Comparison of ENCODE assay signal across 14 mouse cellular contexts in genomic region chr2:68900640-68901378, GRCm38 (mm10). TPM values are rescaled to one million over a fixed set of nuclear protein-coding genes. Genes with fewer than 3 reads are reported as not detected.
A peak's percentile ranks its signal among the peaks of the same experiment; 100 is the strongest.
DNase-seq lines count a peak whose midpoint lies in the region; ATAC-seq and TF ChIP-seq lines count a peak whose summit lies in the region.
"Had no signal": no experiment of that assay in that cellular context is flagged by ENCODE, and none has a peak within 500 bp of the region (broad histone marks: within the 10 kb centered on the region; RNA-seq: fewer than 3 reads in every experiment).

No protein-coding gene starts in this region.

- no peak for TF ChIP-seq EP300 in lung, postnatal 0 days (IDR thresholded peaks at IDR 0.05)

- H3K4me1 ChIP-seq in heart, embryonic 13.5 days = peaks cover 36% of the 10 kb centered on the region
- peaks cover 4% of the 10 kb centered on the region; the same call in 1 of the 2 replicates for H3K4me1 ChIP-seq in lung, postnatal 0 days (ENCODE audit: insufficient read depth, low read depth, low read length)
- peaks cover 29% of the 10 kb centered on the region for H3K4me1 ChIP-seq in liver, embryonic 13.5 days (replicated peaks)
- H3K4me1 ChIP-seq in embryonic facial prominence, embryonic 10.5 days = no peaks in the 10 kb centered on the region
- peaks cover 16% of the 10 kb centered on the region for H3K4me1 ChIP-seq in hindbrain, embryonic 13.5 days (replicated peaks)

- H3K4me2 ChIP-seq in heart, embryonic 13.5 days = peak overlapping the region; percentile 51
- no peak overlapping the region; the same call in 1 of the 2 replicates for H3K4me2 ChIP-seq in lung, postnatal 0 days (replicated peaks; ENCODE audit: low read depth, low read length)
- peak overlapping the region; percentile 17 for H3K4me2 ChIP-seq in liver, embryonic 13.5 days
- H3K4me2 ChIP-seq in hindbrain, embryonic 13.5 days = no peak overlapping the region
- H3K4me2 ChIP-seq: limb, embryonic 13.5 days had no signal

- H3K27ac ChIP-seq in heart, embryonic 13.5 days (replicated peaks) = peak overlapping the region; percentile 84
- H3K27ac ChIP-seq in lung, postnatal 0 days (ENCODE audit: low read length) = no peak overlapping the region
- no peak overlapping the region for H3K27ac ChIP-seq in liver, embryonic 13.5 days
- H3K27ac ChIP-seq in embryonic facial prominence, embryonic 10.5 days (replicated peaks) = no peak overlapping the region; the same call in 1 of the 2 replicates
- H3K27ac ChIP-seq in hindbrain, embryonic 13.5 days = no peak overlapping the region
- H3K27ac ChIP-seq: limb, embryonic 13.5 days had no signal

- H3K36me3 ChIP-seq in heart, embryonic 13.5 days = no peaks in the 10 kb centered on the region
- H3K36me3 ChIP-seq in lung, postnatal 0 days (ENCODE audit: insufficient read depth, low read length) = no peaks in the 10 kb centered on the region
- H3K36me3 ChIP-seq in liver, embryonic 13.5 days = no peaks in the 10 kb centered on the region
- H3K36me3 ChIP-seq in embryonic facial prominence, embryonic 10.5 days (replicated peaks) = no peaks in the 10 kb centered on the region
- H3K36me3 ChIP-seq in hindbrain, embryonic 13.5 days = no peaks in the 10 kb centered on the region; the same call in 1 of the 2 replicates
- H3K36me3 ChIP-seq: limb, embryonic 13.5 days had no signal

- no peaks in the 10 kb centered on the region for H3K9me3 ChIP-seq in heart, embryonic 13.5 days
- H3K9me3 ChIP-seq in lung, postnatal 0 days (ENCODE audit: low read length) = no peaks in the 10 kb centered on the region
- H3K9me3 ChIP-seq in liver, embryonic 13.5 days (replicated peaks) = no peaks in the 10 kb centered on the region
- H3K9me3 ChIP-seq in embryonic facial prominence, embryonic 10.5 days = 0 out of 2 replicates have a peak, but pooled peaks cover 3% of the 10 kb centered on the region
- no peaks in the 10 kb centered on the region for H3K9me3 ChIP-seq in hindbrain, embryonic 13.5 days
- H3K9me3 ChIP-seq: limb, embryonic 13.5 days had no signal

- TF ChIP-seq CTCF in lung, postnatal 0 days (IDR thresholded peaks at IDR 0.05) = no peak

- ATAC-seq in heart, embryonic 13.5 days (ENCODE audit: extremely low read depth, insufficient number of reproducible peaks, low FRiP score, low TSS enrichment) = no peak
- no peak; the same call in 1 of the 2 replicates for ATAC-seq in lung, postnatal 0 days
- ATAC-seq in liver, embryonic 13.5 days (ENCODE audit: low read depth) = peak; percentile 36; the same call in 1 of the 2 replicates
- ATAC-seq in hindbrain, embryonic 13.5 days (ENCODE audit: low FRiP score) = no peak

- intact Hi-C loops in heart, postnatal 25 days (cut with DNase I) = no loop called here

- WGBS in heart, embryonic 13.5 days = 16% methylated on average over 9 of the region's 9 CpGs
- 27% methylated on average over 9 of the region's 9 CpGs for WGBS in lung, postnatal 0 days
- WGBS in liver, embryonic 13.5 days (ENCODE audit: insufficient replicate concordance) = 14% methylated on average over 9 of the region's 9 CpGs
- whole genome bisulfite sequencing in embryonic facial prominence, embryonic 10.5 days = 78% methylated on average over 9 of the region's 9 CpGs
- 83% methylated on average over 9 of the region's 9 CpGs for WGBS in hindbrain, embryonic 13.5 days

- no peaks in the 10 kb centered on the region for H3K27me3 ChIP-seq in heart, embryonic 13.5 days (replicated peaks)
- H3K27me3 ChIP-seq in lung, postnatal 0 days (replicated peaks; ENCODE audit: insufficient read depth, low read length) = no peaks in the 10 kb centered on the region
- H3K27me3 ChIP-seq in liver, embryonic 13.5 days = no peaks in the 10 kb centered on the region
- H3K27me3 ChIP-seq in embryonic facial prominence, embryonic 10.5 days (replicated peaks; ENCODE audit: low read depth, poor library complexity, severe bottlenecking) = no peaks in the 10 kb centered on the region
- H3K27me3 ChIP-seq in hindbrain, embryonic 13.5 days = no peaks in the 10 kb centered on the region
- H3K27me3 ChIP-seq: limb, embryonic 13.5 days had no signal

- H3K9ac ChIP-seq in heart, embryonic 13.5 days = peak overlapping the region; percentile 11; the same call in 1 of the 2 replicates
- no peak overlapping the region for H3K9ac ChIP-seq in lung, postnatal 0 days (replicated peaks; ENCODE audit: low read depth)
- H3K9ac ChIP-seq in liver, embryonic 13.5 days = no peak overlapping the region
- H3K9ac ChIP-seq in hindbrain, embryonic 13.5 days = no peak overlapping the region
- H3K9ac ChIP-seq: limb, embryonic 13.5 days had no signal

- DNase-seq in heart, postnatal 25 days (ENCODE audit: low spot score) = no peak
- peak; percentile 13 for DNase-seq in lung, postnatal 0 days (ENCODE audit: low spot score)
- DNase-seq in lung, postnatal 10 days = no peak
- DNase-seq in liver, embryonic 13.5 days = no peak
- DNase-seq in embryonic facial prominence, embryonic 10.5 days (ENCODE audit: low spot score) = no peak
- DNase-seq in spleen, adult 18-20 months = no peak
- DNase-seq: adrenal gland, adult 8-10 months; cerebellum, postnatal 25 days; kidney, postnatal 10 days; layer of hippocampus, postnatal 36 days; thymus, postnatal 25 days had no signal

- no peak overlapping the region for H3K4me3 ChIP-seq in heart, embryonic 13.5 days
- H3K4me3 ChIP-seq in lung, postnatal 0 days (ENCODE audit: low read depth, low read length) = no peak overlapping the region
- H3K4me3 ChIP-seq in liver, embryonic 13.5 days (replicated peaks) = no peak overlapping the region
- H3K4me3 ChIP-seq in embryonic facial prominence, embryonic 10.5 days = no peak overlapping the region
- no peak overlapping the region for H3K4me3 ChIP-seq in hindbrain, embryonic 13.5 days
- H3K4me3 ChIP-seq: limb, embryonic 13.5 days had no signal

RNA-seq across cellular contexts. Expression of gene Cers6, which starts 39.6 kb away (rescaled TPM):
- polyA plus RNA-seq in heart, embryonic 13.5 days (2015; fragmentation: Nextera tagmentation; extraction: Ambion mirVana) = 18.9 and 21.6 TPM in 2 replicates
- 1 to 10 TPM; 8.8 to 9.6 TPM for total RNA-seq in heart, postnatal 25 days (2021)
- polyA plus RNA-seq in lung, postnatal 0 days (2015; fragmentation: Nextera tagmentation; extraction: Ambion mirVana) = 9.6 and 11.4 TPM in 2 replicates
- polyA plus RNA-seq in liver, embryonic 13.5 days (2015; fragmentation: Nextera tagmentation; extraction: Ambion mirVana) = 3.6 and 5.8 TPM in 2 replicates
- polyA plus RNA-seq in embryonic facial prominence, embryonic 10.5 days (2016; fragmentation: Nextera tagmentation; extraction: Ambion mirVana) = 28.4 and 28.8 TPM in 2 replicates
- 64.5 and 66.6 TPM in 2 replicates for polyA plus RNA-seq in hindbrain, embryonic 13.5 days (2015; fragmentation: Nextera tagmentation; extraction: Ambion mirVana)

Comparison
In these comparisons a context has a peak if more than half of its experiments do, and no peak if none do; other contexts are left out.
1. H3K4me2 ChIP-seq: peak in heart, embryonic 13.5 days (single experiment) and liver, embryonic 13.5 days (single experiment); none in lung, postnatal 0 days (single experiment) and hindbrain, embryonic 13.5 days (single experiment).